Mouse (Mus musculus): Measurements from ENCODE around the gene L3mbtl2.

DNA sequence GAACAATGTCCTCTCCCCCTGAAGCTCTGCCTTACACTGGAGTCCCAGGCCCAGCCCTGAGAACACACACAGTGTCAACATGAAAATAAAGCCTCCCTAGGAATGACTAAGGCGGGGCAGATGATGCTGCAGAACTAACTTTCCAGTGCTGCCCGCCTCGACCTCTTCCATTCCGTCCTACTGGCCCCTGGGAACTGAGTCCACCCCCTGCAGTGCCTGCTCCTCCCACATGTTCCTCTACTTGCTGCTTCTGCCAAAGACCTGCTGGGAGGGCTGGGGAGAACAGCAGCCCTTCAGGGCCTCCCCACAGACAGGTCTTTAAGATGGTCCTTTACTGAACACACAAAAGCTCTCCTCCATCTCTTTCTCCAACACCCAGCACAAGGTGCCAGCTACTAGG lies 47.1 kb downstream of the L3mbtl2 start:
- no peak for TF ChIP-seq CTCF (IDR thresholded peaks at IDR 0.05; ENCODE audit: extremely low read depth, insufficient read depth, low read length)
- no peak for TF ChIP-seq POLR2A (IDR thresholded peaks at IDR 0.05; ENCODE audit: extremely low read depth, insufficient read depth, low read length)
